Mouse (Mus musculus): ENCODE measurements around the gene Ptp4a2. TPM values are rescaled to one million over a fixed set of nuclear protein-coding genes. Genes with fewer than 3 reads are reported as not detected.

The Ptp4a2 gene
- polyA plus RNA-seq, 2 experiments = 106 to 296 TPM

- Histone ChIP-seq H3K36me3 (ENCODE audit: control insufficient read depth, insufficient read depth, low read length) (no peaks in the 10 kb centered on the region), H3K4me1 (ENCODE audit: control insufficient read depth, insufficient read depth, low read length) (peaks cover 22% of the 10 kb centered on the region), H3K4me2 (replicated peaks; ENCODE audit: low read depth, low read length, severe bottlenecking) (no peak overlapping the region), H3K27ac (replicated peaks; ENCODE audit: low read depth, low read length) (no peak overlapping the region), H3K9ac (ENCODE audit: low read depth, low read length, severe bottlenecking) (no peak overlapping the region), H3K9me3 (ENCODE audit: control insufficient read depth, low read length) (no peaks in the 10 kb centered on the region), H3K4me3 (replicated peaks; ENCODE audit: low read length) (no peak overlapping the region), H3K27me3 (ENCODE audit: control insufficient read depth, insufficient read depth, low read length) (no peaks in the 10 kb centered on the region)
- TF ChIP-seq POLR2A (IDR thresholded peaks at IDR 0.05; ENCODE audit: borderline replicate concordance, extremely low read depth, insufficient read depth, insufficient read length) = no peak
- WGBS = 62% methylated on average over 4 of the region's 4 CpGs
- DNase-seq (ENCODE audit: low spot score) (no peak), ATAC-seq (ENCODE audit: low FRiP score, low read depth) (no peak)
These were observed 68.3 kb downstream of the Ptp4a2 start for GRCm38 (mm10) chr4:129879206-129879780.

- no peak for TF ChIP-seq POLR2A (IDR thresholded peaks at IDR 0.05; ENCODE audit: borderline replicate concordance, extremely low read depth, insufficient read depth, insufficient read length)
- Histone ChIP-seq H3K9me3 (ENCODE audit: control insufficient read depth, low read length) (no peaks in the 10 kb centered on the region), H3K36me3 (ENCODE audit: control insufficient read depth, insufficient read depth, low read length) (no peaks in the 10 kb centered on the region), H3K4me2 (replicated peaks; ENCODE audit: low read depth, low read length, severe bottlenecking) (no peak overlapping the region), H3K27ac (replicated peaks; ENCODE audit: low read depth, low read length) (no peak overlapping the region), H3K4me3 (replicated peaks; ENCODE audit: low read length) (no peak overlapping the region), H3K9ac (ENCODE audit: low read depth, low read length, severe bottlenecking) (no peak overlapping the region), H3K27me3 (ENCODE audit: control insufficient read depth, insufficient read depth, low read length) (no peaks in the 10 kb centered on the region), H3K4me1 (ENCODE audit: control insufficient read depth, insufficient read depth, low read length) (peaks cover 22% of the 10 kb centered on the region)
- DNase-seq (ENCODE audit: low spot score) (no peak), ATAC-seq (ENCODE audit: low FRiP score, low read depth) (no peak)
- 76% methylated on average over 7 of the region's 7 CpGs for WGBS
These were observed 69.6 kb downstream of the Ptp4a2 start for GRCm38 (mm10) chr4:129880615-129881014.

GRCm38 (mm10) chr4:129881661-129882060 lies 70.6 kb downstream of the Ptp4a2 start:
- ATAC-seq (ENCODE audit: low FRiP score, low read depth) (no peak), DNase-seq (ENCODE audit: low spot score) (no peak)
- 20% methylated on average over 3 of the region's 3 CpGs for WGBS
- peak overlapping the region; percentile 58; the same call in 1 of the 2 replicates for H3K27ac ChIP-seq (replicated peaks; ENCODE audit: low read depth, low read length)
- peaks cover 21% of the 10 kb centered on the region for H3K4me1 ChIP-seq (ENCODE audit: control insufficient read depth, insufficient read depth, low read length)
- H3K4me3 ChIP-seq (replicated peaks; ENCODE audit: low read length) = no peak overlapping the region
- no peaks in the 10 kb centered on the region for H3K36me3 ChIP-seq (ENCODE audit: control insufficient read depth, insufficient read depth, low read length)
- H3K4me2 ChIP-seq (replicated peaks; ENCODE audit: low read depth, low read length, severe bottlenecking) = no peak overlapping the region
- H3K27me3 ChIP-seq (ENCODE audit: control insufficient read depth, insufficient read depth, low read length) = no peaks in the 10 kb centered on the region
- TF ChIP-seq POLR2A (IDR thresholded peaks at IDR 0.05; ENCODE audit: borderline replicate concordance, extremely low read depth, insufficient read depth, insufficient read length) = no peak
- no peak overlapping the region for H3K9ac ChIP-seq (ENCODE audit: low read depth, low read length, severe bottlenecking)
- H3K9me3 ChIP-seq (ENCODE audit: control insufficient read depth, low read length) = no peaks in the 10 kb centered on the region

GRCm38 (mm10) chr4:129882555-129883293 lies 71.7 kb downstream of the Ptp4a2 start:
- 0 out of 2 replicates have a peak overlapping the region, but pooled peaks have one; percentile 1 for H3K4me3 ChIP-seq (replicated peaks; ENCODE audit: low read length)
- peak overlapping the region; percentile 58 for H3K27ac ChIP-seq (replicated peaks; ENCODE audit: low read depth, low read length)
- H3K4me2 ChIP-seq (replicated peaks; ENCODE audit: low read depth, low read length, severe bottlenecking) = peak overlapping the region; percentile 41
- ATAC-seq (ENCODE audit: low FRiP score, low read depth) (peak; percentile 57; the same call in 1 of the 2 replicates), DNase-seq (ENCODE audit: low spot score) (peak; percentile 63)
- no peaks in the 10 kb centered on the region for H3K36me3 ChIP-seq (ENCODE audit: control insufficient read depth, insufficient read depth, low read length)
- H3K27me3 ChIP-seq (ENCODE audit: control insufficient read depth, insufficient read depth, low read length) = no peaks in the 10 kb centered on the region
- no peak overlapping the region for H3K9ac ChIP-seq (ENCODE audit: low read depth, low read length, severe bottlenecking)
- 25% methylated on average over 10 of the region's 11 CpGs for WGBS
- H3K4me1 ChIP-seq (ENCODE audit: control insufficient read depth, insufficient read depth, low read length) = peaks cover 12% of the 10 kb centered on the region
- H3K9me3 ChIP-seq (ENCODE audit: control insufficient read depth, low read length) = no peaks in the 10 kb centered on the region
- TF ChIP-seq POLR2A (IDR thresholded peaks at IDR 0.05; ENCODE audit: borderline replicate concordance, extremely low read depth, insufficient read depth, insufficient read length) = no peak

- H3K27ac ChIP-seq (replicated peaks; ENCODE audit: low read depth, low read length) = no peak overlapping the region
- no peak overlapping the region for H3K4me2 ChIP-seq (replicated peaks; ENCODE audit: low read depth, low read length, severe bottlenecking)
- H3K4me3 ChIP-seq (replicated peaks; ENCODE audit: low read length) = no peak overlapping the region
- H3K4me1 ChIP-seq (ENCODE audit: control insufficient read depth, insufficient read depth, low read length) = peaks cover 9% of the 10 kb centered on the region
- ATAC-seq (ENCODE audit: low FRiP score, low read depth) (no peak), DNase-seq (ENCODE audit: low spot score) (no peak)
- H3K27me3 ChIP-seq (ENCODE audit: control insufficient read depth, insufficient read depth, low read length) = no peaks in the 10 kb centered on the region
- WGBS = 75% methylated on average over 12 of the region's 12 CpGs
- no peaks in the 10 kb centered on the region for H3K36me3 ChIP-seq (ENCODE audit: control insufficient read depth, insufficient read depth, low read length)
- no peak overlapping the region for H3K9ac ChIP-seq (ENCODE audit: low read depth, low read length, severe bottlenecking)
- no peaks in the 10 kb centered on the region for H3K9me3 ChIP-seq (ENCODE audit: control insufficient read depth, low read length)
- TF ChIP-seq POLR2A (IDR thresholded peaks at IDR 0.05; ENCODE audit: borderline replicate concordance, extremely low read depth, insufficient read depth, insufficient read length) = no peak
These were observed 73.3 kb downstream of the Ptp4a2 start for GRCm38 (mm10) chr4:129884041-129884930.
